Mouse (Mus musculus) left cerebral cortex, adult 8-10 months (tissue): ENCODE measurements at regions not wholly inside any gene's neighbourhood (a gene's known extent, or its start where the extent isn't known, plus 50 kb on each side); places are given as distances from the start of the nearest gene placed in this dataset.
"Not testable (repeated sequence)": the region's sequence is repeated elsewhere in the genome, so short reads cannot be mapped to it uniquely, and the experiment has no call there.

ENCODE experiments used
- DNase-seq, 2 experiments: peaks; one replicate each; pipeline ENCODE4 v3.0.0; 2022; ENCODE audit warnings: low spot score in 2 of 2

GRCm38 (mm10) chr14:124801589-124801988 lies 124.7 kb upstream of the Fgf14 start:
- DNase-seq: not testable (repeated sequence)

- DNase-seq: no peak
These were observed 123.5 kb upstream of the Fgf14 start for GRCm38 (mm10) chr14:124800421-124800820.

GRCm38 (mm10) chr14:124775402-124775801 lies 98.5 kb upstream of the Fgf14 start:
- DNase-seq: no peak

GRCm38 (mm10) chr14:124767996-124768395 lies 91.1 kb upstream of the Fgf14 start:
- no peak for DNase-seq

- no peak for DNase-seq
These were observed 90.3 kb upstream of the Fgf14 start for GRCm38 (mm10) chr14:124767234-124767633.

GRCm38 (mm10) chr14:124742491-124742890 lies 65.6 kb upstream of the Fgf14 start:
- peak; percentile 11 to 21 for DNase-seq
